In the genomic region with DNA sequence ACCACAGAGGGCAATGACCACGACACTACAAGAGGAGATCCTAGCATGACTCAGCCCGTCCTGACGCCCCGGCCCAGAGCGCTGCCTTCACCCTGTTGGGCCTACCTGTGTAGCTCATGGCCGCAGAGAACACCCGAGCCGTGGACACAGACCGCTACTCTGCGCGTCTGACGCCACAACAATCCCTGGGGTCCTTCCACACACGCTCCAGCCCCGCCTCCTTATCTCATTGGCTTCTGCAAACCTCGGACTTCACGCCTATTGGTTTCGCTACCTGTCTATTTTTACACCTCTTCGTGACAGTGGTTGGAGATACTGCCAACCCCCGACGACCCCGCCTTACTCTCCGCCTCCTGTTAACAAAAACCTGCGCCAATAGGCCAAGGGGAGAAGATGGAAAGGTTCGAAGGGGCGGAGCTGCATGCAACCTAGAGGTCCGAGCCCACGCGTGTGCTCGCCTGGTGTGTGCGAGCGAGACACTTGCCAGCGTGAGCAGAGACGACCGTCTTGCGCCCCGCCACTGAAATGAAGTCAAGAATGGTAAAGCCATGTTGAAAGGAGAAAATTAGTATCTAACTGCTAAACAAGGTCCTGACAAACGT, we compare ENCODE assay signal across 7 mouse cellular contexts. TPM values are rescaled to one million over a fixed set of nuclear protein-coding genes. Genes with fewer than 3 reads are reported as not detected.
DNase-seq lines count a peak whose midpoint lies in the region; ATAC-seq lines count a peak whose summit lies in the region.

A gene (minus strand): TSS at position 226 of the 602 bp plus-strand sequence.

- peak; percentile 97 for DNase-seq in adrenal gland, adult 8-10 months
- peak; percentile 96 for DNase-seq in embryo, embryonic 9.5 days (ENCODE audit: extremely low spot score)
- peak; percentile 82 to 94 for DNase-seq in gastrocnemius, postnatal 4 days (ENCODE audit: low spot score in 2 of 2)
- peak; percentile 97 to 98 for DNase-seq in left cerebral cortex, postnatal 36 days (ENCODE audit: low spot score in 2 of 2)
- DNase-seq in midbrain, embryonic 11.5 days (ENCODE audit: low spot score, missing footprints): peak; percentile 99
- DNase-seq in skeletal muscle tissue, adult 2 months (ENCODE audit: low read depth, low spot score): peak; percentile 98

- peak within 1 kb of the TSS; percentile 81 for H3K4me3 ChIP-seq in intestine, embryonic 16.5 days (ENCODE audit: low read length)
- H3K4me3 ChIP-seq in midbrain, embryonic 11.5 days (ENCODE audit: low read depth, low read length): peak within 1 kb of the TSS; percentile 65

- ATAC-seq in intestine, embryonic 16.5 days: peak; percentile 99
- peak; percentile 98 for ATAC-seq in midbrain, embryonic 11.5 days (ENCODE audit: low FRiP score)

- under 1% methylated on average over 37 of the region's 37 CpGs for WGBS in intestine, embryonic 16.5 days
- WGBS in midbrain, embryonic 11.5 days: under 1% methylated on average over 37 of the region's 37 CpGs

- 0 out of 2 replicates have a peak, but pooled peaks cover 5% of the 10 kb centered on the region for H3K4me1 ChIP-seq in intestine, embryonic 16.5 days (ENCODE audit: control insufficient read depth, insufficient read depth, low read length)
- peaks cover 8% of the 10 kb centered on the region for H3K4me1 ChIP-seq in midbrain, embryonic 11.5 days (ENCODE audit: control insufficient read depth, insufficient read depth, low read length)

- peak within 1 kb of the TSS; percentile 57 for H3K27ac ChIP-seq in intestine, embryonic 16.5 days (ENCODE audit: low read length)
- H3K27ac ChIP-seq in midbrain, embryonic 11.5 days (ENCODE audit: low read depth, low read length): peak within 1 kb of the TSS; percentile 22; the same call in 1 of the 2 replicates

- intact Hi-C loops in left cerebral cortex, postnatal 36 days (cut with DNase I): no loop called here

- H3K36me3 ChIP-seq in intestine, embryonic 16.5 days (ENCODE audit: control insufficient read depth, insufficient read depth, low read length): peaks cover 3% of the 10 kb centered on the region
- H3K36me3 ChIP-seq in midbrain, embryonic 11.5 days (ENCODE audit: control insufficient read depth, insufficient read depth, low read length): peaks cover 5% of the 10 kb centered on the region; the same call in 1 of the 2 replicates

- H3K4me2 ChIP-seq in intestine, embryonic 16.5 days (ENCODE audit: low read depth, low read length): peak within 1 kb of the TSS; percentile 87
- H3K4me2 ChIP-seq in midbrain, embryonic 11.5 days: peak within 1 kb of the TSS; percentile 66

- no peaks in the 10 kb centered on the region for H3K27me3 ChIP-seq in intestine, embryonic 16.5 days (replicated peaks; ENCODE audit: control insufficient read depth, insufficient read depth, low read length)
- H3K27me3 ChIP-seq in midbrain, embryonic 11.5 days (ENCODE audit: control insufficient read depth, insufficient read depth, low read length): no peaks in the 10 kb centered on the region

- no peaks in the 10 kb centered on the region for H3K9me3 ChIP-seq in intestine, embryonic 16.5 days (ENCODE audit: control insufficient read depth, low read length)
- H3K9me3 ChIP-seq in midbrain, embryonic 11.5 days (ENCODE audit: control insufficient read depth, low read length): no peaks in the 10 kb centered on the region

- H3K9ac ChIP-seq in intestine, embryonic 16.5 days (ENCODE audit: low read depth, low read length): peak within 1 kb of the TSS; percentile 81
- H3K9ac ChIP-seq in midbrain, embryonic 11.5 days (ENCODE audit: low read length): peak within 1 kb of the TSS; percentile 73

RNA-seq across cellular contexts. Expression of the gene that starts here (rescaled TPM):
- 100 to 1,000 TPM; 105 to 275 (median 189) TPM for total RNA-seq in adrenal gland, adult 8-10 months (2022)
- 10 to 100 TPM; 36.7 to 50.5 TPM for total RNA-seq in gastrocnemius, postnatal 4 days (2021)
- polyA plus RNA-seq in intestine, embryonic 16.5 days (2015; fragmentation: Nextera tagmentation; extraction: Ambion mirVana): 66.3 and 73.0 TPM in 2 replicates
- total RNA-seq in left cerebral cortex, postnatal 36 days (2021): 100 to 1,000 TPM; 155 to 294 TPM
- 67.1 and 67.4 TPM in 2 replicates for polyA plus RNA-seq in midbrain, embryonic 11.5 days (2014; fragmentation: Nextera tagmentation; extraction: Ambion mirVana)

Comparison
In these comparisons a context has a peak if more than half of its experiments do, and no peak if none do; other contexts are left out.
1. Peak in every context shown above with its lines: DNase-seq, ATAC-seq, H3K4me3 ChIP-seq and H3K27ac ChIP-seq.